Comparison of ENCODE assay signal across 8 mouse cellular contexts in genomic region chr10:103235707-103236459, GRCm38 (mm10). TPM values are rescaled to one million over a fixed set of nuclear protein-coding genes. Genes with fewer than 3 reads are reported as not detected.
DNase-seq lines count a peak whose midpoint lies in the region; ATAC-seq and TF ChIP-seq lines count a peak whose summit lies in the region.

Lrriq1 (minus strand) TSS chr10:103236322.

- H3K4me3 ChIP-seq in cerebellum, adult 2 months (replicated peaks; ENCODE audit: insufficient read depth, low read depth, low read length), result peak within 1 kb of the TSS; percentile 56
- peak within 1 kb of the TSS; percentile 46 for H3K4me3 ChIP-seq in intestine, postnatal 0 days (ENCODE audit: low read depth, low read length)

- no peaks in the 10 kb centered on the region for H3K9me3 ChIP-seq in intestine, postnatal 0 days (ENCODE audit: control insufficient read depth)

- no peak within 1 kb of the TSS for H3K27ac ChIP-seq in cerebellum, adult 2 months (ENCODE audit: insufficient read depth, low read length)
- no peak within 1 kb of the TSS for H3K27ac ChIP-seq in intestine, postnatal 0 days (ENCODE audit: low read depth, low read length)

- TF ChIP-seq POLR2A in cerebellum, adult 2 months (IDR thresholded peaks at IDR 0.05; ENCODE audit: borderline replicate concordance, insufficient read depth, low read length), result no peak

- TF ChIP-seq CTCF in cerebellum, adult 2 months (IDR thresholded peaks at IDR 0.05; ENCODE audit: borderline replicate concordance, insufficient read depth, low read depth, low read length), result no peak
- no peak for TF ChIP-seq CTCF in intestine, postnatal 0 days (IDR thresholded peaks at IDR 0.05; ENCODE audit: low read depth)

- no peaks in the 10 kb centered on the region for H3K27me3 ChIP-seq in cerebellum, adult 2 months (ENCODE audit: control insufficient read depth, insufficient read depth, low read length)
- H3K27me3 ChIP-seq in intestine, postnatal 0 days (replicated peaks; ENCODE audit: control insufficient read depth, insufficient read depth, low read length), result no peaks in the 10 kb centered on the region

- WGBS in cerebellum, adult 2 months, result 4% methylated on average over 25 of the region's 25 CpGs
- WGBS in intestine, postnatal 0 days, result 4% methylated on average over 25 of the region's 25 CpGs

- no peaks in the 10 kb centered on the region for H3K4me1 ChIP-seq in cerebellum, adult 2 months (ENCODE audit: control insufficient read depth, insufficient read depth, low read length)
- H3K4me1 ChIP-seq in intestine, postnatal 0 days (replicated peaks; ENCODE audit: control insufficient read depth, insufficient read depth, low read length), result peaks cover 6% of the 10 kb centered on the region; the same call in 1 of the 2 replicates

- intact Hi-C loops in left cerebral cortex, postnatal 14 days (cut with DNase I), result no loop called here

- H3K9ac ChIP-seq in intestine, postnatal 0 days (ENCODE audit: low read depth, low read length), result no peak within 1 kb of the TSS

- peak within 1 kb of the TSS; percentile 76 for H3K4me2 ChIP-seq in intestine, postnatal 0 days (replicated peaks; ENCODE audit: low read depth)

- peak; percentile 86 for ATAC-seq in intestine, postnatal 0 days
- ATAC-seq in megakaryocyte-erythroid progenitor cell, adult 5-6 weeks (replicated peaks; ENCODE audit: low FRiP score, low TSS enrichment, poor library complexity, severe bottlenecking), result peak; percentile 50
- no peak for ATAC-seq in monocyte, adult 5-6 weeks (replicated peaks; ENCODE audit: insufficient number of reproducible peaks, low FRiP score, low TSS enrichment, poor library complexity, severe bottlenecking)

- H3K36me3 ChIP-seq in intestine, postnatal 0 days (ENCODE audit: control insufficient read depth, insufficient read depth), result no peaks in the 10 kb centered on the region

- DNase-seq in R1 (ENCODE audit: low read depth, low spot score), result peak; percentile 91
- peak; percentile 61 to 77 for DNase-seq in cerebellum, adult 2 months
- peak; percentile 66 for DNase-seq in forelimb bud, embryonic 11.5 days (ENCODE audit: low read depth, low spot score)
- DNase-seq in left cerebral cortex, postnatal 14 days (ENCODE audit: low spot score in 2 of 2), result peak; percentile 88 to 91
- peak; percentile 83 to 88 for DNase-seq in right cerebral cortex, postnatal 36 days (ENCODE audit: low spot score in 2 of 2)

RNA-seq across cellular contexts. Expression of gene Lrriq1, which starts in this region (rescaled TPM):
- 0.44 and 0.57 TPM in 2 replicates for polyA plus RNA-seq in cerebellum, adult 2 months (2012; rRNA removed)
- 0.13 and 0.14 TPM in 2 replicates for polyA plus RNA-seq in intestine, postnatal 0 days (2015; fragmentation: Nextera tagmentation; extraction: Ambion mirVana)
- total RNA-seq in left cerebral cortex, postnatal 14 days (2021), result 1 to 10 TPM; 2.8 to 3.5 TPM
- total RNA-seq in megakaryocyte-erythroid progenitor cell, adult 5-6 weeks (2014; fragmentation: Nextera tagmentation), result not detected in 2 replicates
- not detected in 2 replicates for total RNA-seq in megakaryocyte-erythroid progenitor cell, adult 5-6 weeks (2017)
- not detected in 3 replicates for total RNA-seq in monocyte, adult 5-6 weeks (2017)

Comparison
In these comparisons a context has a peak if more than half of its experiments do, and no peak if none do; other contexts are left out.
1. Peak in DNase-seq and H3K4me3 ChIP-seq in cerebellum, adult 2 months; RNA of the gene not detected or under 1 TPM.
2. Peak in ATAC-seq, H3K4me3 ChIP-seq and H3K4me2 ChIP-seq in intestine, postnatal 0 days; RNA of the gene not detected or under 1 TPM.
3. Peak in ATAC-seq in megakaryocyte-erythroid progenitor cell, adult 5-6 weeks; RNA of the gene not detected or under 1 TPM.